Mouse (Mus musculus): ENCODE results near the gene Stag1. TPM values are rescaled to one million over a fixed set of nuclear protein-coding genes. Genes with fewer than 3 reads are reported as not detected.

Gene Stag1
- 3.0 and 4.2 TPM in 2 replicates for polyA plus RNA-seq (2012; rRNA removed)

GRCm38 (mm10) chr9:100597546-100597945, at the start of gene Stag1:
Gene Stag1 (plus strand): TSS chr9:100597798.
- 82% methylated on average over 8 of the region's 8 CpGs for WGBS
- TF ChIP-seq POLR2A (IDR thresholded peaks at IDR 0.05; ENCODE audit: borderline replicate concordance, extremely low read depth, low read depth, low read length) (no peak), CTCF (IDR thresholded peaks at IDR 0.05; ENCODE audit: insufficient read depth, low read length) (no peak)
- no peaks in the 10 kb centered on the region for H3K4me1 ChIP-seq (ENCODE audit: control insufficient read depth, insufficient read depth, low read length)
- H3K4me3 ChIP-seq (replicated peaks; ENCODE audit: extremely low read depth, low read depth, low read length) = no peak within 1 kb of the TSS
- no peak for DNase-seq

- DNase-seq = no peak
- WGBS = 93% methylated on average over 2 of the region's 2 CpGs
Observed at GRCm38 (mm10) chr9:100548313-100548712, 49.3 kb upstream of the Stag1 start.

GRCm38 (mm10) chr9:100555686-100556085, 41.9 kb upstream of the Stag1 start:
- Histone ChIP-seq H3K4me3 (replicated peaks; ENCODE audit: extremely low read depth, low read depth, low read length) (no peak overlapping the region), H3K4me1 (ENCODE audit: control insufficient read depth, insufficient read depth, low read length) (peaks cover 3% of the 10 kb centered on the region; the same call in 1 of the 2 replicates)
- TF ChIP-seq POLR2A (IDR thresholded peaks at IDR 0.05; ENCODE audit: borderline replicate concordance, extremely low read depth, low read depth, low read length) (no peak), CTCF (IDR thresholded peaks at IDR 0.05; ENCODE audit: insufficient read depth, low read length) (no peak)
- 49% methylated on average over 5 of the region's 5 CpGs for WGBS
- no peak for DNase-seq

More at GRCm38 (mm10) chr9:100548313-100548712, 49.3 kb upstream of the Stag1 start:
- Histone ChIP-seq H3K4me3 (replicated peaks; ENCODE audit: extremely low read depth, low read depth, low read length) (no peak overlapping the region), H3K4me1 (ENCODE audit: control insufficient read depth, insufficient read depth, low read length) (peaks cover 2% of the 10 kb centered on the region; the same call in 1 of the 2 replicates)
- TF ChIP-seq CTCF (IDR thresholded peaks at IDR 0.05; ENCODE audit: insufficient read depth, low read length) (no peak), POLR2A (IDR thresholded peaks at IDR 0.05; ENCODE audit: borderline replicate concordance, extremely low read depth, low read depth, low read length) (no peak)

GRCm38 (mm10) chr9:100558023-100558573, 39.5 kb upstream of the Stag1 start:
- WGBS = 77% methylated on average over 4 of the region's 4 CpGs
- no peak for DNase-seq
- no peak overlapping the region for H3K4me3 ChIP-seq (replicated peaks; ENCODE audit: extremely low read depth, low read depth, low read length)
- H3K4me1 ChIP-seq (ENCODE audit: control insufficient read depth, insufficient read depth, low read length) = peaks cover 7% of the 10 kb centered on the region; the same call in 1 of the 2 replicates
- no peak for TF ChIP-seq CTCF (IDR thresholded peaks at IDR 0.05; ENCODE audit: insufficient read depth, low read length)
- TF ChIP-seq POLR2A (IDR thresholded peaks at IDR 0.05; ENCODE audit: borderline replicate concordance, extremely low read depth, low read depth, low read length) = no peak

- TF ChIP-seq POLR2A (IDR thresholded peaks at IDR 0.05; ENCODE audit: borderline replicate concordance, extremely low read depth, low read depth, low read length) (no peak), CTCF (IDR thresholded peaks at IDR 0.05; ENCODE audit: insufficient read depth, low read length) (no peak)
- no peak for DNase-seq
Observed at GRCm38 (mm10) chr9:100558991-100559390, 38.6 kb upstream of the Stag1 start.

GRCm38 (mm10) chr9:100560251-100560890, 37.2 kb upstream of the Stag1 start:
- TF ChIP-seq POLR2A (IDR thresholded peaks at IDR 0.05; ENCODE audit: borderline replicate concordance, extremely low read depth, low read depth, low read length) = no peak
- no peak for TF ChIP-seq CTCF (IDR thresholded peaks at IDR 0.05; ENCODE audit: insufficient read depth, low read length)
- DNase-seq = no peak

More at GRCm38 (mm10) chr9:100558991-100559390, 38.6 kb upstream of the Stag1 start:
- Histone ChIP-seq H3K4me3 (replicated peaks; ENCODE audit: extremely low read depth, low read depth, low read length) (no peak overlapping the region), H3K4me1 (ENCODE audit: control insufficient read depth, insufficient read depth, low read length) (peaks cover 7% of the 10 kb centered on the region; the same call in 1 of the 2 replicates)

GRCm38 (mm10) chr9:100569798-100570625, 27.6 kb upstream of the Stag1 start:
- DNase-seq = peak; percentile 60
- H3K4me1 ChIP-seq (ENCODE audit: control insufficient read depth, insufficient read depth, low read length) = no peaks in the 10 kb centered on the region; the same call in 1 of the 2 replicates
- H3K4me3 ChIP-seq (replicated peaks; ENCODE audit: extremely low read depth, low read depth, low read length) = peak overlapping the region; percentile 81
- TF ChIP-seq POLR2A (IDR thresholded peaks at IDR 0.05; ENCODE audit: borderline replicate concordance, extremely low read depth, low read depth, low read length) (peak; percentile 72; the same call in 1 of the 2 replicates), CTCF (IDR thresholded peaks at IDR 0.05; ENCODE audit: insufficient read depth, low read length) (peak; percentile 27; the same call in 1 of the 2 replicates)
- WGBS = 4% methylated on average over 32 of the region's 32 CpGs

More at GRCm38 (mm10) chr9:100560251-100560890, 37.2 kb upstream of the Stag1 start:
- WGBS = 73% methylated on average over 10 of the region's 10 CpGs
- no peak overlapping the region for H3K4me3 ChIP-seq (replicated peaks; ENCODE audit: extremely low read depth, low read depth, low read length)
- H3K4me1 ChIP-seq (ENCODE audit: control insufficient read depth, insufficient read depth, low read length) = peaks cover 6% of the 10 kb centered on the region; the same call in 1 of the 2 replicates

GRCm38 (mm10) chr9:100570626-100571233, 26.9 kb upstream of the Stag1 start, which contains the start of gene Slc35g2:
Gene Slc35g2 (minus strand): TSS chr9:100571090.
- under 1% methylated on average over 55 of the region's 55 CpGs for WGBS
- peak within 1 kb of the TSS; percentile 81 for H3K4me3 ChIP-seq (replicated peaks; ENCODE audit: extremely low read depth, low read depth, low read length)
- H3K4me1 ChIP-seq (ENCODE audit: control insufficient read depth, insufficient read depth, low read length) = no peaks in the 10 kb centered on the region; the same call in 1 of the 2 replicates
- TF ChIP-seq CTCF (IDR thresholded peaks at IDR 0.05; ENCODE audit: insufficient read depth, low read length) = no peak
- 0 out of 2 replicates have a peak, but pooled peaks have one; percentile 30 for TF ChIP-seq POLR2A (IDR thresholded peaks at IDR 0.05; ENCODE audit: borderline replicate concordance, extremely low read depth, low read depth, low read length)
- peak; percentile 62 for DNase-seq
